Mouse (Mus musculus) stomach, embryonic 16.5 days (tissue): ENCODE measurements around the gene Tyms. TPM values are rescaled to one million over a fixed set of nuclear protein-coding genes. Genes with fewer than 3 reads are reported as not detected.
A peak's percentile ranks its signal among the peaks of the same experiment; 100 is the strongest.

Experiments
- ATAC-seq: fragments of 200-750 bp; cut with Nextera tagmentation; 2 replicates; pipeline ENCODE4 v1.8.0; 2017; ENCODE audit warnings: moderate number of reproducible peaks, moderate TSS enrichment; ENCODE audit not compliant: insufficient read depth, low FRiP score
- H3K27ac ChIP-seq: fragments of 300-500 bp; sonication (generic); 2 replicates; pipeline ENCODE4 v1.5.1; 2014; ENCODE audit warnings: low read length
- H3K27me3 ChIP-seq: fragments of 300-500 bp; sonication (generic); 2 replicates; pipeline ENCODE4 v1.6.1; 2014; ENCODE audit warnings: low read length, control low read depth, mixed read lengths; ENCODE audit not compliant: control insufficient read depth, insufficient read depth
- H3K36me3 ChIP-seq: fragments of 300-500 bp; sonication (generic); 2 replicates; pipeline ENCODE4 v1.6.1; 2014; ENCODE audit warnings: low read length; ENCODE audit not compliant: control insufficient read depth, insufficient read depth
- H3K4me1 ChIP-seq: fragments of 300-500 bp; sonication (generic); 2 replicates; pipeline ENCODE4 v1.6.1; 2014; ENCODE audit warnings: low read length, control low read depth, mixed read lengths; ENCODE audit not compliant: control insufficient read depth, insufficient read depth
- H3K4me2 ChIP-seq: fragments of 300-500 bp; sonication (generic); 2 replicates; pipeline ENCODE4 v1.6.1; 2014; ENCODE audit warnings: low read depth, low read length, mixed read lengths
- H3K4me3 ChIP-seq: fragments of 300-500 bp; sonication (generic); replicated peaks from 2 replicates; pipeline ENCODE4 v1.5.1; 2014; ENCODE audit warnings: mild to moderate bottlenecking, low read length
- H3K9ac ChIP-seq: fragments of 300-500 bp; sonication (generic); 2 replicates; pipeline ENCODE4 v1.6.1; 2014; ENCODE audit warnings: low read length
- H3K9me3 ChIP-seq: fragments of 300-500 bp; sonication (generic); replicated peaks from 2 replicates; pipeline ENCODE4 v1.6.1; 2016; ENCODE audit warnings: low read length, control low read depth; ENCODE audit not compliant: control insufficient read depth
- WGBS: fragments of 180-500 bp; shearing (Covaris S2); extraction: QIAGEN DNeasy Blood & Tissue Kit; methylation state at CpG from one replicate; pipeline ENCODE4 v1.1.7; 2014; 5-methylcytosine and 5-hydroxymethylcytosine counted together
- polyA plus RNA-seq: library from polyadenylated mRNA; unstranded; fragments of >200 nt; fragmentation: Nextera tagmentation; extraction: Ambion mirVana; gene quantifications from 2 replicates; pipeline ENCODE4 v1.2.1, GENCODE M21; 2015

Tyms gene
- polyA plus RNA-seq, 1 experiment from 2014 or later: 232 TPM

DNA sequence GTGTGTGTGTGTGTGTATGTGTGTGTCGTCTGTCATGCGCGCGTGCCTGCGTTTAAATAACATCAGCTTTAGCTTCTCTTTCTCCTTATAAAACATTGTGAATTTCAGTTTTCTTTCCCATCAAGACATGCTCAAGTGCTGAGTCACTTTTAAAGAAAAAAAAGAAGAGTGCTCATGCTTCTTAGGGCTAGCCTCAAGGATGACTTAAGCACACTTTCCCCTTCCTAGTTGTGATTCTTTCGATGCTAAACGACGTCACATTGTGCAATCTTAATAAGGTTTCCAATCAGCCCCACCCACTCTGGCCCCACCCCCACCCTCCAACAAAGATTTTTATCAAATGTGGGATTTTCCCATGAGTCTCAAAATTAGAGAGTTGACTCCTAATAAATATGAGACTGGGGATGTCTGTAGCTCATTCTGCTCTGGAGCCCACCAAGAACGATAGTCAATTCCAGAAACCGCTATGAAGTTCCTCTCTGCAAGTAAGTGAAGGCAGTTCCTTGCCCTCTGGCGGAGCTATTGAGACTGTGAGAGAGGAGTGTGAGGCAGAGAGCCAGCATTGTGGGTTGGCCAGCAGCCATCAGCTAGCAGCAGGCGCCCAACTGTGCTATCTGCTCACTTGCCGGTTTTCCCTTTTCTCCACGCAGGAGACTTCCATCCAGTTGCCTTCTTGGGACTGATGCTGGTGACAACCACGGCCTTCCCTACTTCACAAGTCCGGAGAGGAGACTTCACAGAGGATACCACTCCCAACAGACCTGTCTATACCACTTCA is 60.5 kb downstream of the Tyms start, which contains the start of gene Il6:
Il6 (plus strand) TSS at position 389 of the 778 bp plus-strand sequence.
- Histone ChIP-seq H3K36me3 (no peaks in the 10 kb centered on the region), H3K4me3 (no peak within 1 kb of the TSS), H3K9me3 (no peaks in the 10 kb centered on the region), H3K4me1 (no peaks in the 10 kb centered on the region), H3K27me3 (no peaks in the 10 kb centered on the region), H3K9ac (no peak within 1 kb of the TSS), H3K27ac (no peak within 1 kb of the TSS), H3K4me2 (peak within 1 kb of the TSS; percentile 8; the same call in 1 of the 2 replicates)
- WGBS: 55% methylated on average over 16 of the region's 16 CpGs
- ATAC-seq: peak; percentile 79

Other genes with a start within 250 kb of the Tyms start
- 0.16 and 0.22 TPM in 2 replicates for gene Il6, start 60.5 kb downstream of the Tyms start, polyA plus RNA-seq
- gene Garem2, start 31.5 kb upstream of the Tyms start, polyA plus RNA-seq: 0.07 and 0.12 TPM in 2 replicates
- not detected in 2 replicates for gene 3110082J24Rik, start 32.5 kb upstream of the Tyms start, polyA plus RNA-seq
- gene Hadha, start 81.5 kb upstream of the Tyms start, polyA plus RNA-seq: 173 and 174 TPM in 2 replicates
- 212 and 217 TPM in 2 replicates for gene Hadhb, start 81.6 kb upstream of the Tyms start, polyA plus RNA-seq
- gene Adgrf3, start 132.1 kb upstream of the Tyms start, polyA plus RNA-seq: 0.37 and 0.41 TPM in 2 replicates
- gene Selenoi, start 159.0 kb upstream of the Tyms start, polyA plus RNA-seq: 21.4 and 26.7 TPM in 2 replicates
- 0.59 and 1.4 TPM in 2 replicates for gene Drc1, start 207.8 kb upstream of the Tyms start, polyA plus RNA-seq